Mouse (Mus musculus): ENCODE results near the gene Dock8.

- TF ChIP-seq MYOD1 (IDR thresholded peaks at IDR 0.05; ENCODE audit: control insufficient read depth, insufficient read length, low read depth) (no peak), CTCF (IDR thresholded peaks at IDR 0.05; ENCODE audit: control insufficient read depth, insufficient read depth, insufficient read length) (no peak), FOSL1 (IDR thresholded peaks at IDR 0.05; ENCODE audit: insufficient read depth, low read length, poor library complexity, severe bottlenecking) (no peak), CEBPB (IDR thresholded peaks at IDR 0.05; ENCODE audit: low read depth) (no peak), USF1 (IDR thresholded peaks at IDR 0.05; ENCODE audit: low read depth) (no peak), MYOG (IDR thresholded peaks at IDR 0.05; ENCODE audit: control insufficient read depth, extremely low read depth, insufficient read length) (no peak), MAX (IDR thresholded peaks at IDR 0.05) (no peak)
These were observed 39.0 kb downstream of the Dock8 start for GRCm38 (mm10) chr19:25038293-25038692.
